Mouse (Mus musculus): ENCODE data around the gene Dennd2d. TPM values are rescaled to one million over a fixed set of nuclear protein-coding genes. Genes with fewer than 3 reads are reported as not detected.
A peak's percentile ranks its signal among the peaks of the same experiment; 100 is the strongest.

Gene Dennd2d
- 24.0 and 25.4 TPM in 2 replicates for polyA plus RNA-seq (2015; fragmentation: Nextera tagmentation; extraction: Ambion mirVana)

DNA sequence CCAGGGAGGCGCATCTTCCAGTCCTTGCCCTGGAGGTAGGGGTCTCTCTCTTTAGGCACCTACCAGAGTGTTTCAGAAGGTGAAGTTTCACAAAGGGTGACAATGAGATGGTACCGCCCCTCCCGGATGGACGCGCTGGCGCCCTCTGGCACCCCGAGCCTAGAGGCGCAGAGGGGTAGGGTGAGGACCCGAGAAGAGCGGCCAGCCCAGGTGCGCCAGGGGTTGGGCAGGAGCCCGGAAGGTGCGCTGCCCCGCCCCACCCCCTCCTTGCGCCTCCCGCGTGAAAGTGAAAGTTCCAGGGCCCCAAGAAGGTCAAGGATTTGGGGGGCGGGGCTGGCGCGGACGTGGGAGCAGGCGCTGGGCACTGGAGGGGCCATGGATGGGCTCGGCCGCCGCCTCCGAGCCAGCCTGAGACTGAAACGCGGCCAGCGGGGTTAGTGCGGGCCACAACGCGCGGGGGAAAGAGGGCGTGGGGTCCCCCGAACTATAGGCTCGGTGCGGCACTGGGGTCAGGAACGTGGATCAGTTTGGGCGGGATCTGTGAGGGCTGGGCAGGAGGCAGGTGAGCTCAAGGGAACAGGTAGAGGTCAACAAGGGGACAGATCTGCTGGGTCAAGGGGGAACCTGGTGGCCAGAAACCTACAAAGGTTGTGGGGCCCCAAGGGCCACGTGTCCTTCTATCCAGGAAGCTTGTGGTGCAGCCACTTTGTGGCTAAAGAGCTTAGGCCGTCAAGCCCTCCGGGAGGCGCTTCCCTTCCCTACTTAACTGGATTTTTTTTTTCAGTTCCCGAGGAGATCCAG is at the start of gene Dennd2d:
TSS of gene Dennd2d (plus strand) at position 125 of the 801 bp plus-strand sequence.
- H3K9me3 ChIP-seq (ENCODE audit: control insufficient read depth) = no peaks in the 10 kb centered on the region
- no peaks in the 10 kb centered on the region for H3K36me3 ChIP-seq (ENCODE audit: control insufficient read depth, insufficient read depth)
- under 1% methylated on average over 36 of the region's 44 CpGs for WGBS
- no peaks in the 10 kb centered on the region for H3K27me3 ChIP-seq (replicated peaks; ENCODE audit: control insufficient read depth, insufficient read depth, low read length)
- TF ChIP-seq CTCF (IDR thresholded peaks at IDR 0.05; ENCODE audit: low read depth) = peak; percentile 60
- ATAC-seq = peak; percentile 58
- peak within 1 kb of the TSS; percentile 94 for H3K4me2 ChIP-seq (replicated peaks; ENCODE audit: low read depth)
- peak within 1 kb of the TSS; percentile 59 for H3K4me3 ChIP-seq (ENCODE audit: low read depth, low read length)
- H3K4me1 ChIP-seq (replicated peaks; ENCODE audit: control insufficient read depth, insufficient read depth, low read length) = peaks cover 11% of the 10 kb centered on the region; the same call in 1 of the 2 replicates
- H3K27ac ChIP-seq (ENCODE audit: low read depth, low read length) = peak within 1 kb of the TSS; percentile 92
- H3K9ac ChIP-seq (ENCODE audit: low read depth, low read length) = peak within 1 kb of the TSS; percentile 75

GRCm38 (mm10) chr3:106448571-106448970 is 33.6 kb upstream of the Dennd2d start:
- peak; percentile 88 for TF ChIP-seq CTCF (IDR thresholded peaks at IDR 0.05; ENCODE audit: low read depth)
- no peaks in the 10 kb centered on the region for H3K36me3 ChIP-seq (ENCODE audit: control insufficient read depth, insufficient read depth)
- H3K4me3 ChIP-seq (ENCODE audit: low read depth, low read length) = no peak overlapping the region
- no peak overlapping the region for H3K9ac ChIP-seq (ENCODE audit: low read depth, low read length)
- H3K4me1 ChIP-seq (replicated peaks; ENCODE audit: control insufficient read depth, insufficient read depth, low read length) = no peaks in the 10 kb centered on the region
- ATAC-seq = no peak
- H3K4me2 ChIP-seq (replicated peaks; ENCODE audit: low read depth) = no peak overlapping the region
- no peaks in the 10 kb centered on the region for H3K9me3 ChIP-seq (ENCODE audit: control insufficient read depth)
- H3K27me3 ChIP-seq (replicated peaks; ENCODE audit: control insufficient read depth, insufficient read depth, low read length) = no peaks in the 10 kb centered on the region
- no peak overlapping the region for H3K27ac ChIP-seq (ENCODE audit: low read depth, low read length)

DNA sequence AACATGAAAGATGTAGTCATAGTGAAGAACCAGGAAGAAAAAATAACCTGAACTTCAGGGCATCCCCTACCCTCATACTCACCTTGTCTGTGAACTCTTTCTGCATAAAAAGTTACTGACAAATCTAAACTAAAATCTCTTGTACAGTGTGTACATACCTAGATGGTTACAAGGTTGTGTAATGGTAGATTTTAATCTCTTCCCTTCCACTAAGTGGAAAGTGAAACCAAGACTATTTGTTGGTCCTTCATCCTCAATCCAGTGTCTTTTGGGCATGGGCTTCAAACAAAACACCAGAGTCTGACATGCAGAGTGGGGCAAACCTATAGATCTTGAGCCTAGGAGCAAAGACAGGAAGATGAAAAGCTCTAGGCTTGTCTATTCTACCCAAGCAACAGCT is 33.2 kb upstream of the Dennd2d start:
- no peak overlapping the region for H3K4me3 ChIP-seq (ENCODE audit: low read depth, low read length)
- H3K4me1 ChIP-seq (replicated peaks; ENCODE audit: control insufficient read depth, insufficient read depth, low read length) = no peaks in the 10 kb centered on the region
- H3K36me3 ChIP-seq (ENCODE audit: control insufficient read depth, insufficient read depth) = no peaks in the 10 kb centered on the region
- H3K9ac ChIP-seq (ENCODE audit: low read depth, low read length) = no peak overlapping the region
- TF ChIP-seq CTCF (IDR thresholded peaks at IDR 0.05; ENCODE audit: low read depth) = no peak
- no peak overlapping the region for H3K27ac ChIP-seq (ENCODE audit: low read depth, low read length)
- no peak for ATAC-seq
- no peaks in the 10 kb centered on the region for H3K9me3 ChIP-seq (ENCODE audit: control insufficient read depth)
- no peak overlapping the region for H3K4me2 ChIP-seq (replicated peaks; ENCODE audit: low read depth)
- no peaks in the 10 kb centered on the region for H3K27me3 ChIP-seq (replicated peaks; ENCODE audit: control insufficient read depth, insufficient read depth, low read length)

DNA sequence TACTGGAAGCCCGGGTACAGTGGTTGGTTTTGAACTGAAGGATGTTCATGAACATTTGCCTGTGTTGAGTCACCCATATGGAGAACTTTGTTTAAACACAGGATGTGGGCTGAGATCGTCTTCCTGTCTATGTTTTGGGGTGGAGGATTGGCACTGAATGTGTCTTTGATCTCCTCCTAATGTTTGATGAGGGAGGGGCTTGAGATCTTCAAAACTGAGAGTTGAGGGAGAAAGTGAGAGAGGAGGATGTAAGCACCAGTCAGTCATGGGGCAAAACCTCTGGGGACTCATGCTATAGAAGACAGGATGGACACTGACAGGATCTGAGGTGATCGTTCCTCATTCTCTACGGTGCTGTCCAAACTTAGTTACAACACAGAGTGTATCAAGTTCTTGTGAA is 32.6 kb upstream of the Dennd2d start:
- WGBS = 63% methylated on average over 4 of the region's 4 CpGs
- H3K9ac ChIP-seq (ENCODE audit: low read depth, low read length) = no peak overlapping the region

GRCm38 (mm10) chr3:106452616-106453015 is 29.6 kb upstream of the Dennd2d start:
- H3K27ac ChIP-seq (ENCODE audit: low read depth, low read length) = no peak overlapping the region
- no peak overlapping the region for H3K9ac ChIP-seq (ENCODE audit: low read depth, low read length)
- no peak overlapping the region for H3K4me3 ChIP-seq (ENCODE audit: low read depth, low read length)
- H3K9me3 ChIP-seq (ENCODE audit: control insufficient read depth) = no peaks in the 10 kb centered on the region
- no peaks in the 10 kb centered on the region for H3K27me3 ChIP-seq (replicated peaks; ENCODE audit: control insufficient read depth, insufficient read depth, low read length)
- H3K4me1 ChIP-seq (replicated peaks; ENCODE audit: control insufficient read depth, insufficient read depth, low read length) = no peaks in the 10 kb centered on the region
- TF ChIP-seq CTCF (IDR thresholded peaks at IDR 0.05; ENCODE audit: low read depth) = no peak
- 73% methylated on average over 4 of the region's 4 CpGs for WGBS
- H3K4me2 ChIP-seq (replicated peaks; ENCODE audit: low read depth) = no peak overlapping the region
- ATAC-seq = no peak
- H3K36me3 ChIP-seq (ENCODE audit: control insufficient read depth, insufficient read depth) = no peaks in the 10 kb centered on the region

More for the DNA sequence above, 32.6 kb upstream of the Dennd2d start:
- H3K4me1 ChIP-seq (replicated peaks; ENCODE audit: control insufficient read depth, insufficient read depth, low read length) = no peaks in the 10 kb centered on the region
- no peaks in the 10 kb centered on the region for H3K36me3 ChIP-seq (ENCODE audit: control insufficient read depth, insufficient read depth)
- H3K4me3 ChIP-seq (ENCODE audit: low read depth, low read length) = no peak overlapping the region
- H3K27ac ChIP-seq (ENCODE audit: low read depth, low read length) = no peak overlapping the region
- no peak overlapping the region for H3K4me2 ChIP-seq (replicated peaks; ENCODE audit: low read depth)
- no peak for TF ChIP-seq CTCF (IDR thresholded peaks at IDR 0.05; ENCODE audit: low read depth)
- no peak for ATAC-seq
- H3K9me3 ChIP-seq (ENCODE audit: control insufficient read depth) = no peaks in the 10 kb centered on the region
- no peaks in the 10 kb centered on the region for H3K27me3 ChIP-seq (replicated peaks; ENCODE audit: control insufficient read depth, insufficient read depth, low read length)

GRCm38 (mm10) chr3:106457298-106457869 is 24.8 kb upstream of the Dennd2d start:
- no peaks in the 10 kb centered on the region for H3K4me1 ChIP-seq (replicated peaks; ENCODE audit: control insufficient read depth, insufficient read depth, low read length)
- 64% methylated on average over 2 of the region's 2 CpGs for WGBS
- no peaks in the 10 kb centered on the region for H3K9me3 ChIP-seq (ENCODE audit: control insufficient read depth)
- H3K27me3 ChIP-seq (replicated peaks; ENCODE audit: control insufficient read depth, insufficient read depth, low read length) = no peaks in the 10 kb centered on the region
- H3K9ac ChIP-seq (ENCODE audit: low read depth, low read length) = no peak overlapping the region
- no peak overlapping the region for H3K4me2 ChIP-seq (replicated peaks; ENCODE audit: low read depth)
- no peak for TF ChIP-seq CTCF (IDR thresholded peaks at IDR 0.05; ENCODE audit: low read depth)
- H3K27ac ChIP-seq (ENCODE audit: low read depth, low read length) = no peak overlapping the region
- no peak overlapping the region for H3K4me3 ChIP-seq (ENCODE audit: low read depth, low read length)
- no peaks in the 10 kb centered on the region for H3K36me3 ChIP-seq (ENCODE audit: control insufficient read depth, insufficient read depth)
- ATAC-seq = no peak
